Mouse (Mus musculus): ENCODE measurements at regions not wholly inside any gene's neighbourhood (a gene's known extent, or its start where the extent isn't known, plus 50 kb on each side); places are given as distances from the start of the nearest gene placed in this dataset.
"Not testable (repeated sequence)": the region's sequence is repeated elsewhere in the genome, so short reads cannot be mapped to it uniquely, and the experiment has no call there.

DNA sequence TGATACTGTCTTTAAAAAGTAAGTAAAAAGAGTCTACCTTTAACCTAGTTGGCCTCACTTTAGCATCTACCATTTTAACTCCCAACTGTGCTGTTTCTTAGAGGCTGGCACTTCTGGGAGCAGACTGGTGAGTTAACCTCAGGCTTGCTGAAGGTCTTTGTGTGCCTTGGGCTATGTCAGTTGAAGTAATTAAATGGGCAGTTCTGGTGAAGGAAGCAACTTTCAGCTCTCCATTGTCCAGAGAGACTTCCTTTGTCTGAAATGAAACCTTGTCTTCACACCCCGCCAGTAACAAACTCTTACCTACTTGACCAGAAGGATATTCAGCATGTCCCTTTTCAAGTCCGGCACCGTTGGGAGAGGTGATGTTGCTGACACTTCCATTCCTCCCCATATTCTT lies 55.5 kb downstream of the Zfp281 start:
- no peak for DNase-seq (ENCODE audit: low read depth, low spot score)

DNA sequence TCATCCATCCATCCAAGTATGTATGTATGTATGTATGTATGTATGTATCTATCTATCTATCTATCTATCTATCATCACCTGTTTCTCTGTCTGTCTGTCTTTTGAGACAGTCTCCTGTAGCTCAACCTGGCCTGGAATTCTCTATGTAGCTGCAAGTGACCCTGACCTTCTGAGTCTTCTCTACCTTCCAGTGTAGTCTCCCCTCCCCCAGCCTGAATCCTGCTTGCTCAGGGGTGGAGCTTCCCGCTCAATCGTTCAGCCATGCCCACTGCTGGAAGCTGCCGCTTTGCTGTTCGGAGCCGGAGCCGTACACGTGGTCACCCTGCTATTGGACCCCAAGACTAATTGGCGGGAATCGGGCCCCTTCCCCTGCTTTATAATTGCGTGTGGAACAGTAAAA lies 57.6 kb downstream of the Zfp281 start:
- not testable (repeated sequence) for DNase-seq (ENCODE audit: low read depth, low spot score)

DNA sequence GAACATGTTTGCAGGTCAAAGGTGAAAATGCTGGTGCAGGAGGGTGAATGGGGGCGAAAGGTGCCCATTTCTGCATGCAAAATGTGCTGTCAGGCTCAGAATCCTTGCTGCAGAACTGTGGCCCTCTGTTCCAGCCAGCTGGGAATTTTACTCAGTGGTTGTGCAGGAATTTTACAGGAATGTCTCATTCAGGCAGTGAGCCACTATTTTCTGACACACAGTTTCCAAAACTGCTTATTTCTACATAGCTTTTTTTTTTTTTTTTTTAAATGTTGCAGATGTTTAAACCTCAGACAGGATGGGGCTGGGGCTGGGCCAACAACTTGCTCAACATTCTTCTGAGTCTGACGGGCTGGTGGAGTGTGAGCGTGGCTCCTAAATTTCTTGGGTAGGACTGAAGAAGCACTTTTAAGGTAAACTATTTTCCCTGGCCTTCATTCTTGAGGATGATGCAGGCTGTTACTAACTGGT lies 58.4 kb downstream of the Zfp281 start:
- DNase-seq (ENCODE audit: low read depth, low spot score): no peak

DNA sequence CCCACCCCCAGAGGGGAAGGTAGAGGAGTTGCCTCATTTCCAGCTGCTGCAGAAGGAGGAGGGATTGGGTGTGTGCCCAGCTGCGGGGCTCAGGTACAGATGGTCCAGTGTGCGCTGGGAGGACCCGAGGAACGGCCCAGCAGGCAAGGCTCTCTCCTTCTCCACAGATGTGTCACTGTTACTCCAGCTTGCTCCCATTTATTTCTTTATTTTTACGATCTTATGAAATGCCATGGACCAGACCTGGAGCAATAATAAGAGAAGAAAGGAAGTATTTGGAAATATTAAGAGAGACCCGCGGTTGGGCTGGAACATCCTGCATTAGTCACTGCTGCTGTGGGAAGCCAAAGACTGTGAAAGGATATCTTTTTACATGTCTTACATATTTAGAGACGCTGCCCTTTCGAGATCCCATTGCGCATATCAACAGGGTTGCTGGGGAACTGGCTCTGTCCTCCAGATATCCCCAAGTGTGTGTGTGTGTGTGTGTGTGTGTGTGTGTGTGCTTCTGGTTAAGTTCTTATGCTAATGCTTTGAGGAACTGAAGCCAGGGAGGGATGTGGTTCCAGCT lies 58.9 kb downstream of the Zfp281 start:
- no peak for DNase-seq (ENCODE audit: low read depth, low spot score)

DNA sequence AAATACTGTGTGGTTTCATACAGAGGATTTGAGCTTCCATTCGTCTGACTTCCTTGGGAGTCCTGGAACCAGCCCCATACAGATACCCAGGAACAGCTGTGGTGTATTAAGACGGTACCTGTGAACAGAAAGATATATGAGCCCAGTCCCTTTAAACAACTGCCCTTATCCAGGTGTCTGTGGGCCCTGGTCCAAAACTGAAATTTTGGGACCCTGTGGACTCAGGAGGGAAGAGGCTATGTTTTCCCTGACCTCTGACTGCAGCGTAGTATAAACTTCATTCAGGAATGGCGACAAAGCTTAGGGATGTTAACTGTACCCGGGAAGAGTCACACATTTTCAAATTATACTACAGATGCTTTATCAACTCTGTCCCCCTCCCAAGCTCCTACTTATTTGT lies 59.8 kb downstream of the Zfp281 start:
- DNase-seq (ENCODE audit: low read depth, low spot score): no peak

- DNase-seq (ENCODE audit: low read depth, low spot score): no peak
Measured at GRCm38 (mm10) chr1:136685191-136686060, 60.7 kb downstream of the Zfp281 start.

DNA sequence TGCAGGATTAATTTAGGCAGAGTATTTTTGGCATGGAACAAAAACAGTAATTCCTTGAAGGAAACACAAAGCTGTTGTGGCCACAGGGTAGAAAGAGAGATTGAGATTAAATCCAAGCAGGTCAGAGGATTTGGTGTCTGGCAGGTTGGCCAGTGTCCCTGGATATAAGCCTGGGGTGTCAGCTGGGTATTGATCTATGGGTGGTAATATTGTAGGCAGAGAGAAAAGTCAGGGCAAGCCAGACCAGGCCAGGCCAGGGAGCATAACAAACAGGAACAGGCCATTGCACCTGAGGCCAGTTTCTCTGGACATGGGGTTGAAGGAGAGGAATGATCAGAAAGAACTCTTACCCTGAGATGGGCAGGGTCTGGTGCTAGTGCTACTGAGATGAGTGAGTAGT lies 61.8 kb downstream of the Zfp281 start:
- DNase-seq (ENCODE audit: low read depth, low spot score): no peak

DNA sequence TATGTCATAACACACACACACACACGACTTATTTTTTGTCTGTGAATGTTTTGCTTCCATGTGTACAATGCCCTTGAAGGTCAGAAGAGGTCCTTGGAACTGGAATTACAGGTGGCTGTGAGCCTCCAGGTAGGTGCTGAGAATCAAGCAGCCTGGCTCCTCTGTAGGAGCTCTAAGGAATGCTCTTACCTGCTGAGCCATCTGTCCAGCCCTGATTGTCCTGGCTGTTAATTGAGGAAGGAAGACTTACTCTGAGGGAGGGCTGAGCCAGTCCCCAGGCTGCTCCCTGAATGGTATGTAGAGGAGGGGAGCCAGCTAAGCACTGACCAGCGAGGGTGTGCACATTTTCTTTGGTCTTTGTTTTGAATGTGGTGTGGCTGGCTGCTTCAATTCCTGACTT lies 65.4 kb downstream of the Zfp281 start:
- no peak for DNase-seq (ENCODE audit: low read depth, low spot score)

DNA sequence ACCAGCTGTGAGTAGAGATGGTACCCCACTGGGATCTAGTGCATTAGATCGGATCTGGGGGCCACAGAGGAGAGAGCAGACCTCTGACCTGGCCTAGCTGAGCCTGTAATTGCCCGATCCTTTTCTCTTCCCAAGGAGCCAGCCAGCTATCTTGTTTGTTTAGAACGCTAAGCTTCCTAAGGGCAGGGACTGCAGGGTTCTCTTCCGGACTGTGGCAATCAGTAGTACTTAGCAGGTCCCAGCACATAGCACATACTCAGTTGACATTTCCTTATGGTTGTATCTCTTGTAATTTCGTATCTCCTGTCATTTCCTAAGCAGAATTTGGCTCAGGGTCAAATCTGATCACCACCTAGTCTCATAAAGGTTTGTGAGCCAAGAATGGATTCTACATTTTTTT lies 68.7 kb downstream of the Zfp281 start:
- no peak for DNase-seq (ENCODE audit: low read depth, low spot score)

DNA sequence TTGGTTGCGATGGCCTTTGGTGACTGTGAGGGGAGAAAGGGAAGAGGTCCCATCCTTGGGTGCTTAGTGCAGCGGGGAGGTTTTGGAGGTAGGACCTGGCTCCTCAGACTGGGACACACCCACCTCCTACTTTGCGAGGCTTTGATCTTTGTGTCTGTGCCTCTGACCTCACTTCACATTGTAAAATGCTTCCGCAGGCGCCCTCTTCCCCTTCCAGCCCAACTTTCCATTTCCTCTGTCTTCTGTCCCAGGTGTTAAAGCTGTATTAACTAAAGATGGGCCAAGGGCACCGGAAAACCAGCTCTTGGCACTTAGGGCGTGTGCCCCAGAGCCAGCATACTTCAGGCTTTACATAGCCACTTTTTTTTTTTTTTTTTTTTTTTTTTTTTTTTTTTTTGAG lies 70.3 kb downstream of the Zfp281 start:
- no peak for DNase-seq (ENCODE audit: low read depth, low spot score)

DNA sequence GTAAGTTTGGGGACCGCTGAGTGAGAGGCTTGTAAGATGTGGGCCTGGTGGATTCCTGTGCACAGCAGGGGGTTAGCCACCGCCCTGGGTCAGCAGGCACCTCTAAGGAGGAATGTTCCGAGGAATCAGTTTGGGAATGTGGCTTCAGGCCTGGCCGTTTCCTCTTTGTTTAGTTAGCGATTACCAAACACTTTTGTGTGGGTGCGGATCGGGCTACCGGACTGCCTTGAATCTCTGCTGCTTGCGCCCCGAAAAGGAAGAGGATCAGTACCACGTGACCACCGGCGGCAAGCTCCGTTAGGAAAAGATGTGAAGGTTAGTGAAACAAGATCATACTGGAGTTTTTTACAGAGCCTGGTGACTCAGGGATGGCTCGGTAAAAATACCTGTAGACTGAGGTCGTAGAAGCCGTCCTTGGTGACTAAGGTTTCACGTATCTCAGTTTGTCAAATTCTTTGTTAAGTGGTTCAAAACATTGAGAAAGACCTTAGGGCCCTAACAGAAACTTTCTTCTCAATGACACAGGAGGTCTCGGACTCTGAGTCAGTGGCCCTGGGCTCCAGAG lies 71.5 kb downstream of the Zfp281 start:
- no peak for DNase-seq (ENCODE audit: low read depth, low spot score)

- no peak for DNase-seq (ENCODE audit: low read depth, low spot score)
Measured at GRCm38 (mm10) chr1:136698454-136699152, 73.9 kb downstream of the Zfp281 start.

DNA sequence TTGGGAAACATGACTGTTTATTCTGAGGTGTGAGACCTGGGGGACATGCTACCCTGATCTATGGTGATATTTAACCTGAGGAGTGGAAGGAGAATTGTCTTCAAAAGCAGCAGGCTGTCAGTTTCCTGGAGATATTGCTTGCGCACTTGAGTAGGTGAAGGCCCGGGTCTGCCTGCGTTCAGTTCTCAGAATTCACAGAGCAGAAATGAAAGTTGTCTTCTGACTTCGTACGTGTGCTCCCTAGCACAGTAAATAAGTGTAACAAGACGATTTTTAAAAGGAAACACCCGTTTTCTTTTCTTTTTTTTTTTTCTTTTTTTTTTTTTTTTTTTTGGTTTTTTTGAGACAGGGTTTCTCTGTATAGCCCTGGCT lies 74.4 kb downstream of the Zfp281 start:
- no peak for DNase-seq (ENCODE audit: low read depth, low spot score)

DNA sequence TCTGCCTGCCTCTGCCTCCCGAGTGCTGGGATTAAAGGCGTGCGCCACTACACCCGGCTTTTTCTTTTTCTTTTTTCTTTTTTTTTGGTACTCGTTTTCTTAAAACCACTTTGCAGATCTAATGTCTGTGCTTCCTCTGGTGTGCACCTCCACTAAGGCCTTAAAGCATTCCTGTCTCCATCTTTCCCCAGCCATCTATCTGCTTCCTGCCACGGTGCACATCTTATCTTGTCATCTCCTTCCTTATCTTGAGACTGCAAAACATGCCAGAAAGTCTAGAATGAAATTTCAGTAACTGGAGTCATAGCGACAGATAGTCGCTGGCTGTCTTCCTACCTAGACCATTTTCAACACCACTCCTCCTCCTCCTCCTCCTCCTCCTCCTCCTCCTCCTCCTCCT lies 74.9 kb downstream of the Zfp281 start:
- no peak for DNase-seq (ENCODE audit: low read depth, low spot score)

- DNase-seq (ENCODE audit: low read depth, low spot score): no peak
Measured at GRCm38 (mm10) chr1:136704139-136704538, 79.4 kb downstream of the Zfp281 start.

DNA sequence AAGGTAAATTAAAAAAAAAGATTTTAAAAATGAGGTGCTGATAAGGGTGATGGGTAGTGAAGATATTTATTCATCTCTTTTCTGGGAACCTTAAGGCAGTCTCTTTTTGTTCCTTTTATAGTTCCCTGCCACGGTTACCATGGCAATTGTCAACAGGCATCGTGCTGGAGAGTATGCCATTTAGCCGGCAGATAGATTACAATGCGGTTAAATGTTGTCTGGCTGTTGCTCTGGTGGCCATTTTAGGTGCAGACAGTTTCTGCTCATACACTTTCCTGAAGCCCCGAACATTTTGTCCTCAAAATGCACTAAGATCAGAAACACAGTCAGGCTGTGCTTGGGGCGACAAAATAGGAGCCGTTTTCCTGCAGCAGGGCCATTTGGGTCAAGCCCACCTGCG lies 81.8 kb downstream of the Zfp281 start:
- no peak for DNase-seq (ENCODE audit: low read depth, low spot score)

GRCm38 (mm10) chr1:136707394-136707793 lies 82.7 kb downstream of the Zfp281 start:
- no peak for DNase-seq (ENCODE audit: low read depth, low spot score)

DNA sequence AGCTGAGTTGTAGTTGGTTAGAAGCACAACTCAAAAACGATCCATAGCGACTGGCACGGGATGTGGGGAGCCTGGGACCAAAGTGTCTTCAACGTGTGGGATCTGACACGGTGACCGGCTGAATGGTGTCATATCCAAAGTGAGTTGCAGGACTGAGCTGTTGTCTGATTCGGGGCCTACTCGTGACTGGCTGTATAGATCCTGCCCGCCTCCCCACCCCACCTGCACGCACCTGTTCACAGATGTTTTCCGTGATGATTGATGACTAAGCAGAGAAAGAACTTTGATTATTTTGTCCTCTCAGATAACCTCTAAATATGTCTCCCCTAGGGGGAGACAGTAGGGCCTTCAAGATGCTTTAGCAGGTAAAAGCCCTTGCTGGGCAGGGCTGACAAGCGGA lies 83.2 kb downstream of the Zfp281 start:
- no peak for DNase-seq (ENCODE audit: low read depth, low spot score)

- no peak for DNase-seq (ENCODE audit: low read depth, low spot score)
Measured at GRCm38 (mm10) chr1:136710196-136710595, 85.5 kb downstream of the Zfp281 start.

- DNase-seq (ENCODE audit: low read depth, low spot score): no peak
Measured at GRCm38 (mm10) chr1:136711243-136711642, 86.5 kb downstream of the Zfp281 start.

DNA sequence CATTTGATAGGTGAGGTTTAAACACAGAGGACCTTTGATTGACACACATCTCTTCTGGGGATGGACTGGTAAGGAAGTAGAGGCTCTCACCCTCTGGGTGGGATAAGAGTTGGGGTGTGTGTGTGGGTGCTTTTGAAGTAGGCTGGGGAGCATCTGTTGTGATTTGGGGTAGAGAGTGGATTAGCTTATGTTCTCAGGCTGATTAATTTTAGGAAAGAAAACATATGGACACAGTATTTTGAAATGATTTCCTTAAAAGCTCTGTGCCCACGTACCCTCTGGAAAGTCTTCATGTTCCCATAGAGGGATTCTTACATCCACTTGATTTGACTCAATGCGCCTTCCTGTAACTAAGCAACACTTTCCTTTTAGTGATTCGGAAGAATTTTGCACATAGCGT lies 89.4 kb downstream of the Zfp281 start:
- DNase-seq (ENCODE audit: low read depth, low spot score): no peak

DNA sequence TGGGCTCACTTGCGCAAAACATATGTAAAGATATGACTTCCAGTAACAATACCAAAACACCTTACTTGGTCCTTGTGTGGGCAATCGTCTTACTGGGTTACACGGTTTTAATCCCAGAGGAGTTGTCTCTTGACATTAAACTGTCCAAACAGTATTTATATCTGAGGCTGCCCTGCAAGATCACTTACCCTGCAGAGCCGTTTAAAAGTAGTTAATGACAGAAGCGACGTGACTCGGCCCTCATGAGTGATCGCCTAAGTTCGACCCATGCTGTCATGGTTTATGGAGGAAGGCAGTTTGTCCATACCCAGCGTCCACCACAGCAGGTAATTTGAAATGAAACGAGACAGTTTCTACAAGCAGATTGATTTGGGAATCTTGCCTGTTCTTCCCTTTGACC lies 90.3 kb downstream of the Zfp281 start:
- DNase-seq (ENCODE audit: low read depth, low spot score): no peak
